Mouse (Mus musculus) spleen, adult 10 weeks (tissue): ENCODE results near the gene Gm3893. TPM values are rescaled to one million over a fixed set of nuclear protein-coding genes. Genes with fewer than 3 reads are reported as not detected.

Experiments
- polyA plus RNA-seq: library from polyadenylated mRNA; stranded (reverse); fragments of 350-450 nt; fragmentation: Illumina TruSeq; extraction: RNeasy Lipid Tissue Mini Kit (QIAGEN cat#74804); gene quantifications from one replicate; pipeline ENCODE4 v1.2.3, GENCODE M21; 2015; ENCODE audit warnings: low replicate concordance; ENCODE audit not compliant: insufficient read depth

Gene Gm3893
- polyA plus RNA-seq, result not detected

DNA sequence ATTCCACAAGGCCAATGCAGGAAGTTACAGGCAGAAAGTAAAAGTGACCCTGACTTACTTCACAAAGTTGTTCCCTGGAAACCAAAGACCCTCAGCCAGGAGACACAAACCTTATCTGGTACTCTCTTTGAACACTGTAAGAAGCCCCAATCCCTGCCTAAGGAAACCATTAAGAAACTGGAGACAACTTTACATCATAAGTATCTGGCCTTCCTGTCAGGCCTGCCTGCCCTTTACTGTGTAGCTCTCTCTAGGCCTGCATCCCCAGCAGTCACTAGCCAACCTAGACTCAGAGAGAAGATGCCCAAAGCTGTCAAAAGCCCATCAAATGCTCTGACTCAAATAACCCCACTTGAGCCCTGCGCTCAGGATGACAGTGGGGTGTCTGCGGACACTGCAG lies at the start of gene Gm3893:
Gene Gm3893, plus strand, starts transcription at position 301 of the 400 bp plus-strand sequence.

GRCm38 (mm10) chr4:42114517-42114916 lies 23.5 kb downstream of the Gm3893 start, which contains the start of gene Gm13304:
Gene Gm13304, plus strand, starts transcription at chr4:42114817.

Other genes starting within 250 kb of the Gm3893 start
- 10.9 TPM for gene Gm21541, start 187.6 kb upstream of the Gm3893 start, polyA plus RNA-seq
- 1.7 TPM for gene Gm20878, start 149.6 kb upstream of the Gm3893 start, polyA plus RNA-seq
- gene Fam205a4, start 125.1 kb upstream of the Gm3893 start, polyA plus RNA-seq, result 0.48 TPM
- gene Gm21093, start 56.5 kb upstream of the Gm3893 start, polyA plus RNA-seq, result not detected
- gene Gm13304, start 23.6 kb downstream of the Gm3893 start, polyA plus RNA-seq, result not detected
- gene Gm13306, start 62.2 kb downstream of the Gm3893 start, polyA plus RNA-seq, result not detected
- 1.6 TPM for gene Gm13305, start 77.4 kb downstream of the Gm3893 start, polyA plus RNA-seq
- 1.5 TPM for gene Gm10600, start 149.4 kb downstream of the Gm3893 start, polyA plus RNA-seq
- gene Ccl21b, start 164.6 kb downstream of the Gm3893 start, polyA plus RNA-seq, result not detected
- gene Gm21953, start 203.1 kb downstream of the Gm3893 start, polyA plus RNA-seq, result not detected
- gene Fam205a3, start 227.1 kb downstream of the Gm3893 start, polyA plus RNA-seq, result not detected